Mouse (Mus musculus): ENCODE measurements around the gene Ezr.

The Ezr gene

GRCm38 (mm10) chr17:6707422-6707821, 75.2 kb downstream of the Ezr start:
- 95% methylated on average over 5 of the region's 5 CpGs for WGBS

- WGBS, result 84% methylated on average over 5 of the region's 5 CpGs
Observed at GRCm38 (mm10) chr17:6706448-6706847, 76.1 kb downstream of the Ezr start.

GRCm38 (mm10) chr17:6703381-6704270, 79.0 kb downstream of the Ezr start:
- 51% methylated on average over 9 of the region's 9 CpGs for WGBS

- 26% methylated on average over 2 of the region's 8 CpGs for WGBS
Observed at GRCm38 (mm10) chr17:6702625-6703221, 79.9 kb downstream of the Ezr start.

- 67% methylated on average over 4 of the region's 7 CpGs for WGBS
Observed at GRCm38 (mm10) chr17:6700077-6700476, 82.5 kb downstream of the Ezr start.

- 95% methylated on average over 8 of the region's 9 CpGs for WGBS
Observed at GRCm38 (mm10) chr17:6699502-6699901, 83.1 kb downstream of the Ezr start.

- WGBS, result 51% methylated on average over 4 of the region's 4 CpGs
Observed at GRCm38 (mm10) chr17:6697224-6697775, 85.3 kb downstream of the Ezr start.

- 62% methylated on average over 8 of the region's 8 CpGs for WGBS
Observed at GRCm38 (mm10) chr17:6696521-6696920, 86.1 kb downstream of the Ezr start.

- WGBS, result 83% methylated on average over 9 of the region's 9 CpGs
Observed at GRCm38 (mm10) chr17:6695712-6696111, 86.9 kb downstream of the Ezr start.

- 7% methylated on average over 2 of the region's 2 CpGs for WGBS
Observed at GRCm38 (mm10) chr17:6691596-6691995, 91.0 kb downstream of the Ezr start.

GRCm38 (mm10) chr17:6689344-6689743, 93.2 kb downstream of the Ezr start:
- WGBS, result 96% methylated on average over 4 of the region's 4 CpGs
